Mouse (Mus musculus): ENCODE data around the gene Lpin3.
A peak's percentile ranks its signal among the peaks of the same experiment; 100 is the strongest.

The Lpin3 gene

GRCm38 (mm10) chr2:160880453-160881195 lies at the start of gene Lpin3:
TSS of gene Lpin3 (plus strand) at chr2:160880670.
- peak; percentile 75 for DNase-seq

GRCm38 (mm10) chr2:160840838-160841237 lies 39.6 kb upstream of the Lpin3 start:
- no peak for DNase-seq

GRCm38 (mm10) chr2:160847664-160848063 lies 32.8 kb upstream of the Lpin3 start:
- no peak for DNase-seq

GRCm38 (mm10) chr2:160848186-160848585 lies 32.3 kb upstream of the Lpin3 start:
- no peak for DNase-seq

- DNase-seq: no peak
Observed at GRCm38 (mm10) chr2:160849617-160850240, 30.7 kb upstream of the Lpin3 start.

- DNase-seq: no peak
Observed at GRCm38 (mm10) chr2:160850360-160850759, 30.1 kb upstream of the Lpin3 start.

GRCm38 (mm10) chr2:160854687-160855086 lies 25.8 kb upstream of the Lpin3 start:
- DNase-seq: no peak

GRCm38 (mm10) chr2:160856359-160857102 lies 23.9 kb upstream of the Lpin3 start:
- no peak for DNase-seq

GRCm38 (mm10) chr2:160860363-160860762 lies 20.1 kb upstream of the Lpin3 start:
- DNase-seq: no peak

GRCm38 (mm10) chr2:160864112-160864511 lies 16.4 kb upstream of the Lpin3 start:
- DNase-seq: no peak

- DNase-seq: no peak
Observed at GRCm38 (mm10) chr2:160865266-160865665, 15.2 kb upstream of the Lpin3 start.

- DNase-seq: no peak
Observed at GRCm38 (mm10) chr2:160869446-160869845, 11.0 kb upstream of the Lpin3 start.

- DNase-seq: no peak
Observed at GRCm38 (mm10) chr2:160871310-160871709, 9.2 kb upstream of the Lpin3 start.

- peak; percentile 72 for DNase-seq
Observed at GRCm38 (mm10) chr2:160872395-160872794, 8.1 kb upstream of the Lpin3 start.

- peak; percentile 94 for DNase-seq
Observed at GRCm38 (mm10) chr2:160872890-160873382, 7.5 kb upstream of the Lpin3 start, which contains the start of gene Zhx3. TSS of gene Zhx3 (minus strand) at chr2:160872998.

GRCm38 (mm10) chr2:160874231-160874877 lies 6.1 kb upstream of the Lpin3 start:
- DNase-seq: no peak

- DNase-seq: peak; percentile 45
Observed at GRCm38 (mm10) chr2:160876115-160876514, 4.4 kb upstream of the Lpin3 start.

- no peak for DNase-seq
Observed at GRCm38 (mm10) chr2:160881462-160882101, 1.1 kb downstream of the Lpin3 start.

- DNase-seq: no peak
Observed at GRCm38 (mm10) chr2:160882436-160882835, 2.0 kb downstream of the Lpin3 start.

GRCm38 (mm10) chr2:160883912-160884311 lies 3.4 kb downstream of the Lpin3 start:
- peak; percentile 80 for DNase-seq

- DNase-seq: peak; percentile 78
Observed at GRCm38 (mm10) chr2:160884830-160885229, 4.4 kb downstream of the Lpin3 start.

GRCm38 (mm10) chr2:160886221-160886620 lies 5.8 kb downstream of the Lpin3 start:
- no peak for DNase-seq
